Mouse (Mus musculus): Measurements from ENCODE around the gene Atf7.

DNA sequence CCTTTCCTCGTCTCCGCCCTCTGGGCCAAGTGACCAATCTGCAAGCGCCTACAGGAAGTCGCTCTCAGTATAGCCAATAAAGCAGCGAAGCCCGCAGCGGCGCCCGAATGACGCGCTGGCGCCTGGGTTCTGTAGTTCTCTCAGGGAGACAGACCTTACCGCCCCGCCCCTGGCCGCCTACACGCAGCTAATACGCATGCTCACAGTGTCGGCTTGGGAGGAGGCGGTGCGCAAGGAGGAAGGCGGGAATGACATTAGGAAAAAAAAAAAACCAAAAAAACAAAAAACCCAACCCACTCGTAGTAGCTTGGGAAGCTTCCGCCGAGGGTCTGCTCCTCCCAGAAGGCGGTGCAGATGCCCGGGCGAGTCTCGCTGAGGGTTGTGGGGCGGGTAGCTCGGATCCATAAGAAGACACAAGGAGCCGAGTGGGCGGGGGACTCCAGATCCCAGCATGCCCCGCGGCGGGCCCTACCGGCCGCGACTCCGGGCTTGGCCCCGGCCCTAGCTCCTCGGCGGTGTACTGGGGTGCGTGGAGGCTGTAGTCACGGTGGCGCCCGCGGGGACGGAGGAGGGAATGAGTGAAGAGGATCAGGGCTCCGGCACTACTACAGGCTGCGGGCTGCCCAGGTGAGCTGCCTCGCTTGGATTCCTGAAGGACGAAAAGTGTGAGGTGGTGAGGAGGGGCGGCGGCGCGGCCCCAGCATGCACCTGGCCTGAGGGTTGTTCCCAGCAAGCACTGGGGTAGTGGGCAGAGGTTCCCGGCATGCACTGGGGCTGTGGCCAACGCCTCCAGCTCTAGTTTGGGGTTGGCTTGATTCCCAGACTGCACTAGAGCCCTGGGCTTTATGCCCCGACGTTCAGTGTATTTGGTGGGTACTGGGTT is 107.0 kb downstream of the Atf7 start, which contains the start of gene Tarbp2:
- peak; percentile 49; the same call in 1 of the 2 replicates for TF ChIP-seq CTCF (IDR thresholded peaks at IDR 0.05; ENCODE audit: borderline replicate concordance, control insufficient read depth, extremely low read depth, insufficient read depth, low read length, poor library complexity)
- peak; percentile 57; the same call in 1 of the 2 replicates for TF ChIP-seq POLR2A (IDR thresholded peaks at IDR 0.05; ENCODE audit: control insufficient read depth, extremely low read depth, insufficient read depth, low read length, poor library complexity)
